Mouse (Mus musculus) liver, embryonic 15.5 days (tissue): ENCODE results near the gene Strap. TPM values are rescaled to one million over a fixed set of nuclear protein-coding genes. Genes with fewer than 3 reads are reported as not detected.

Source experiments
- ATAC-seq: fragments of 200-750 bp; cut with Nextera tagmentation; 2 replicates; pipeline ENCODE4 v1.8.0; 2017; ENCODE audit warnings: moderate number of reproducible peaks, mild to moderate bottlenecking, moderate library complexity; ENCODE audit not compliant: insufficient read depth
- H3K27ac ChIP-seq: fragments of 300-500 bp; sonication (generic); replicated peaks from 2 replicates; pipeline ENCODE4 v1.5.1; 2015; ENCODE audit warnings: mild to moderate bottlenecking, inconsistent platforms
- H3K27me3 ChIP-seq: fragments of 300-500 bp; sonication (generic); 2 replicates; pipeline ENCODE4 v1.6.1; 2015; ENCODE audit warnings: mild to moderate bottlenecking, inconsistent platforms
- H3K36me3 ChIP-seq: fragments of 300-500 bp; sonication (generic); replicated peaks from 2 replicates; pipeline ENCODE4 v1.6.1; 2015; ENCODE audit warnings: moderate library complexity, mild to moderate bottlenecking, inconsistent platforms
- H3K4me1 ChIP-seq: fragments of 300-500 bp; sonication (generic); replicated peaks from 2 replicates; pipeline ENCODE4 v1.6.1; 2015; ENCODE audit warnings: inconsistent platforms
- H3K4me2 ChIP-seq: fragments of 300-500 bp; sonication (generic); 2 replicates; pipeline ENCODE4 v1.6.1; 2015; ENCODE audit warnings: moderate library complexity, mild to moderate bottlenecking, inconsistent platforms
- H3K4me3 ChIP-seq: fragments of 300-500 bp; sonication (generic); replicated peaks from 2 replicates; pipeline ENCODE4 v1.5.1; 2015; ENCODE audit warnings: mild to moderate bottlenecking, inconsistent platforms
- H3K9ac ChIP-seq: fragments of 300-500 bp; sonication (generic); 2 replicates; pipeline ENCODE4 v1.6.1; 2015; ENCODE audit warnings: moderate library complexity, mild to moderate bottlenecking, inconsistent platforms
- H3K9me3 ChIP-seq: fragments of 300-500 bp; sonication (generic); replicated peaks from 2 replicates; pipeline ENCODE4 v1.6.1; 2016; ENCODE audit warnings: inconsistent platforms
- WGBS: fragments of 180-500 bp; shearing (Covaris S2); methylation state at CpG from one replicate; pipeline ENCODE4 v1.1.7; 2015; ENCODE audit warnings: mixed read lengths; ENCODE audit not compliant: insufficient replicate concordance; 5-methylcytosine and 5-hydroxymethylcytosine counted together
- polyA plus RNA-seq: library from polyadenylated mRNA; unstranded; fragments of >200 nt; fragmentation: Nextera tagmentation; extraction: Ambion mirVana; gene quantifications from 2 replicates; pipeline ENCODE4 v1.2.1, GENCODE M21; 2015

The Strap gene
- 70.0 and 72.9 TPM in 2 replicates for polyA plus RNA-seq

GRCm38 (mm10) chr6:137734846-137735609 lies at the start of gene Strap:
Strap (plus strand) TSS chr6:137735078.
- H3K4me1 ChIP-seq: peaks cover 32% of the 10 kb centered on the region
- H3K4me2 ChIP-seq: peak within 1 kb of the TSS; percentile 92
- peak within 1 kb of the TSS; percentile 88 for H3K27ac ChIP-seq
- peaks cover 12% of the 10 kb centered on the region for H3K27me3 ChIP-seq
- peak within 1 kb of the TSS; percentile 87 for H3K9ac ChIP-seq
- peak within 1 kb of the TSS; percentile 94 for H3K4me3 ChIP-seq
- no peaks in the 10 kb centered on the region for H3K9me3 ChIP-seq
- under 1% methylated on average over 81 of the region's 86 CpGs for WGBS
- peaks cover 18% of the 10 kb centered on the region for H3K36me3 ChIP-seq
- ATAC-seq: peak; percentile 97

GRCm38 (mm10) chr6:137687667-137688066 lies 47.2 kb upstream of the Strap start:
- H3K4me3 ChIP-seq: no peak overlapping the region
- no peak overlapping the region for H3K27ac ChIP-seq
- WGBS: 72% methylated on average over 5 of the region's 5 CpGs
- no peak overlapping the region for H3K9ac ChIP-seq
- no peak for ATAC-seq
- no peaks in the 10 kb centered on the region for H3K36me3 ChIP-seq
- H3K4me1 ChIP-seq: no peaks in the 10 kb centered on the region
- H3K4me2 ChIP-seq: no peak overlapping the region
- H3K9me3 ChIP-seq: no peaks in the 10 kb centered on the region
- H3K27me3 ChIP-seq: no peaks in the 10 kb centered on the region

- H3K4me1 ChIP-seq: no peaks in the 10 kb centered on the region
Observed at GRCm38 (mm10) chr6:137688079-137688478, 46.8 kb upstream of the Strap start.

GRCm38 (mm10) chr6:137688506-137689105 lies 46.3 kb upstream of the Strap start:
- Histone ChIP-seq H3K36me3 (no peaks in the 10 kb centered on the region), H3K27ac (no peak overlapping the region), H3K9ac (no peak overlapping the region), H3K27me3 (no peaks in the 10 kb centered on the region), H3K4me3 (no peak overlapping the region), H3K4me2 (no peak overlapping the region), H3K9me3 (no peaks in the 10 kb centered on the region), H3K4me1 (no peaks in the 10 kb centered on the region)
- WGBS: 69% methylated on average over 11 of the region's 11 CpGs
- ATAC-seq: no peak

More at GRCm38 (mm10) chr6:137688079-137688478, 46.8 kb upstream of the Strap start:
- no peak overlapping the region for H3K9ac ChIP-seq
- H3K4me2 ChIP-seq: no peak overlapping the region
- no peak for ATAC-seq
- 66% methylated on average over 3 of the region's 3 CpGs for WGBS
- H3K27ac ChIP-seq: no peak overlapping the region
- no peaks in the 10 kb centered on the region for H3K27me3 ChIP-seq
- H3K9me3 ChIP-seq: no peaks in the 10 kb centered on the region
- no peak overlapping the region for H3K4me3 ChIP-seq
- no peaks in the 10 kb centered on the region for H3K36me3 ChIP-seq

- Histone ChIP-seq H3K4me3 (no peak overlapping the region), H3K27ac (no peak overlapping the region), H3K4me1 (no peaks in the 10 kb centered on the region), H3K36me3 (no peaks in the 10 kb centered on the region), H3K27me3 (no peaks in the 10 kb centered on the region), H3K9me3 (no peaks in the 10 kb centered on the region), H3K4me2 (no peak overlapping the region), H3K9ac (no peak overlapping the region)
- no peak for ATAC-seq
- WGBS: 44% methylated on average over 2 of the region's 2 CpGs
Observed at GRCm38 (mm10) chr6:137690550-137691119, 44.2 kb upstream of the Strap start.

GRCm38 (mm10) chr6:137694310-137694709 lies 40.6 kb upstream of the Strap start:
- no peak overlapping the region for H3K4me2 ChIP-seq
- ATAC-seq: no peak
- H3K27me3 ChIP-seq: no peaks in the 10 kb centered on the region
- no peak overlapping the region for H3K4me3 ChIP-seq
- WGBS: 17% methylated on average over 2 of the region's 2 CpGs
- H3K9me3 ChIP-seq: no peaks in the 10 kb centered on the region
- no peak overlapping the region for H3K9ac ChIP-seq
- H3K27ac ChIP-seq: no peak overlapping the region
- no peaks in the 10 kb centered on the region; the same call in 1 of the 2 replicates for H3K4me1 ChIP-seq
- H3K36me3 ChIP-seq: no peaks in the 10 kb centered on the region

- no peak overlapping the region for H3K4me3 ChIP-seq
- H3K27ac ChIP-seq: no peak overlapping the region
- no peaks in the 10 kb centered on the region; the same call in 1 of the 2 replicates for H3K4me1 ChIP-seq
- no peaks in the 10 kb centered on the region for H3K27me3 ChIP-seq
- no peak for ATAC-seq
- H3K9ac ChIP-seq: no peak overlapping the region
- 73% methylated on average over 8 of the region's 8 CpGs for WGBS
- no peak overlapping the region for H3K4me2 ChIP-seq
- no peaks in the 10 kb centered on the region for H3K36me3 ChIP-seq
- H3K9me3 ChIP-seq: no peaks in the 10 kb centered on the region
Observed at GRCm38 (mm10) chr6:137695046-137695445, 39.8 kb upstream of the Strap start.

- no peaks in the 10 kb centered on the region for H3K9me3 ChIP-seq
- H3K9ac ChIP-seq: no peak overlapping the region
- H3K4me1 ChIP-seq: no peaks in the 10 kb centered on the region; the same call in 1 of the 2 replicates
- 23% methylated on average over 8 of the region's 8 CpGs for WGBS
- no peak overlapping the region; the same call in 1 of the 2 replicates for H3K27ac ChIP-seq
- no peak overlapping the region for H3K4me2 ChIP-seq
- no peaks in the 10 kb centered on the region for H3K27me3 ChIP-seq
- ATAC-seq: 0 out of 2 replicates have a peak, but pooled peaks have one; percentile 34
- H3K36me3 ChIP-seq: no peaks in the 10 kb centered on the region
- H3K4me3 ChIP-seq: no peak overlapping the region
Observed at GRCm38 (mm10) chr6:137696445-137697204, 38.3 kb upstream of the Strap start.

GRCm38 (mm10) chr6:137699434-137699833 lies 35.4 kb upstream of the Strap start:
- Histone ChIP-seq H3K9me3 (no peaks in the 10 kb centered on the region), H3K36me3 (no peaks in the 10 kb centered on the region), H3K9ac (no peak overlapping the region), H3K27ac (no peak overlapping the region), H3K4me3 (no peak overlapping the region), H3K27me3 (no peaks in the 10 kb centered on the region), H3K4me1 (peaks cover 4% of the 10 kb centered on the region; the same call in 1 of the 2 replicates), H3K4me2 (no peak overlapping the region)
- 71% methylated on average over 7 of the region's 7 CpGs for WGBS
- ATAC-seq: no peak

GRCm38 (mm10) chr6:137702186-137702585 lies 32.7 kb upstream of the Strap start:
- H3K36me3 ChIP-seq: no peaks in the 10 kb centered on the region
- H3K9me3 ChIP-seq: no peaks in the 10 kb centered on the region
- 0 out of 2 replicates have a peak, but pooled peaks cover 4% of the 10 kb centered on the region for H3K4me1 ChIP-seq
- H3K27ac ChIP-seq: no peak overlapping the region
- no peak for ATAC-seq
- H3K9ac ChIP-seq: no peak overlapping the region
- H3K4me3 ChIP-seq: no peak overlapping the region
- H3K4me2 ChIP-seq: no peak overlapping the region
- peaks cover 1% of the 10 kb centered on the region; the same call in 1 of the 2 replicates for H3K27me3 ChIP-seq
- 55% methylated on average over 3 of the region's 3 CpGs for WGBS
